Mouse (Mus musculus): ENCODE measurements at regions not wholly inside any gene's neighbourhood (a gene's known extent, or its start where the extent isn't known, plus 50 kb on each side); places are given as distances from the start of the nearest gene placed in this dataset.
A peak's percentile ranks its signal among the peaks of the same experiment; 100 is the strongest.

GRCm38 (mm10) chr13:116177781-116178180 is 131.7 kb downstream of the Isl1 start:
- no peak overlapping the region for H3K27ac ChIP-seq (replicated peaks; ENCODE audit: insufficient read depth, low read depth, low read length)
- no peaks in the 10 kb centered on the region for H3K27me3 ChIP-seq (ENCODE audit: control insufficient read depth, insufficient read depth, low read length)
- no peak overlapping the region for H3K9ac ChIP-seq (ENCODE audit: low read depth, low read length)
- DNase-seq (ENCODE audit: extremely low read depth, low read depth, low spot score) = no peak
- WGBS = 84% methylated on average over 3 of the region's 3 CpGs
- no peaks in the 10 kb centered on the region for H3K79me2 ChIP-seq (ENCODE audit: control insufficient read depth, insufficient read depth, low read length)
- H3K4me3 ChIP-seq (ENCODE audit: insufficient read depth, low read depth, low read length) = no peak overlapping the region
- no peaks in the 10 kb centered on the region for H3K36me3 ChIP-seq (ENCODE audit: control insufficient read depth, insufficient read depth, low read length)
- H3K4me1 ChIP-seq (ENCODE audit: control insufficient read depth, insufficient read depth, low read length) = no peaks in the 10 kb centered on the region; the same call in 1 of the 2 replicates
- TF ChIP-seq CTCF (IDR thresholded peaks at IDR 0.05; ENCODE audit: low read depth, low read length) = no peak
- no peak for TF ChIP-seq POLR2A (IDR thresholded peaks at IDR 0.05; ENCODE audit: extremely low read depth, insufficient read depth, low read length)

DNA sequence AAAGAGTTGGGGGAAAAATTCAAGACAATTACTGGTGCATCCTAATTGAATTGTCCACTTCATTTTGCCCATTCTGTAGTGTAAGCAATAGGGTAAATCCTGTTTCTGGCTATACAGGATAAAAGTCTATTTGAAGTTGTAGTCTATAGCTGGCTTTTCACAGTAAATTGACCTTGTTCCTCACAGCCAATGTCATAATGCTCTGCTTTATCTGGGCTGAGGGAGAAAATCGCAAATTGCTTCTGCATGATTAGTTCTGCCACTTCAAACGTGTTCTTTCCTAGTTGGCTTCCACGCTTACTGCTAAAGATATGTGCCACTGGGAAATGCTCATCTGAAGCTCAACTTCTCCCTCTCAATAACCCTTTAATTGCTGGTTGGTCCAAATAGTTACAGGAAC is 134.5 kb downstream of the Isl1 start:
- no peak overlapping the region for H3K9ac ChIP-seq (ENCODE audit: low read depth, low read length)
- no peaks in the 10 kb centered on the region for H3K36me3 ChIP-seq (ENCODE audit: control insufficient read depth, insufficient read depth, low read length)
- DNase-seq (ENCODE audit: extremely low read depth, low read depth, low spot score) = no peak
- no peak overlapping the region for H3K27ac ChIP-seq (replicated peaks; ENCODE audit: insufficient read depth, low read depth, low read length)
- no peak overlapping the region for H3K4me3 ChIP-seq (ENCODE audit: insufficient read depth, low read depth, low read length)
- H3K79me2 ChIP-seq (ENCODE audit: control insufficient read depth, insufficient read depth, low read length) = no peaks in the 10 kb centered on the region
- no peak for TF ChIP-seq POLR2A (IDR thresholded peaks at IDR 0.05; ENCODE audit: extremely low read depth, insufficient read depth, low read length)
- TF ChIP-seq CTCF (IDR thresholded peaks at IDR 0.05; ENCODE audit: low read depth, low read length) = no peak
- H3K4me1 ChIP-seq (ENCODE audit: control insufficient read depth, insufficient read depth, low read length) = no peaks in the 10 kb centered on the region; the same call in 1 of the 2 replicates
- WGBS = 38% methylated on average over 3 of the region's 3 CpGs
- no peaks in the 10 kb centered on the region for H3K27me3 ChIP-seq (ENCODE audit: control insufficient read depth, insufficient read depth, low read length)

GRCm38 (mm10) chr13:116173866-116174265 is 135.6 kb downstream of the Isl1 start:
- 32% methylated on average over 2 of the region's 2 CpGs for WGBS
- Histone ChIP-seq H3K27me3 (ENCODE audit: control insufficient read depth, insufficient read depth, low read length) (no peaks in the 10 kb centered on the region), H3K4me1 (ENCODE audit: control insufficient read depth, insufficient read depth, low read length) (no peaks in the 10 kb centered on the region; the same call in 1 of the 2 replicates), H3K27ac (replicated peaks; ENCODE audit: insufficient read depth, low read depth, low read length) (no peak overlapping the region), H3K4me3 (ENCODE audit: insufficient read depth, low read depth, low read length) (no peak overlapping the region), H3K9ac (ENCODE audit: low read depth, low read length) (no peak overlapping the region), H3K36me3 (ENCODE audit: control insufficient read depth, insufficient read depth, low read length) (no peaks in the 10 kb centered on the region), H3K79me2 (ENCODE audit: control insufficient read depth, insufficient read depth, low read length) (no peaks in the 10 kb centered on the region)
- peak; percentile 96 for DNase-seq (ENCODE audit: extremely low read depth, low read depth, low spot score)
- TF ChIP-seq POLR2A (IDR thresholded peaks at IDR 0.05; ENCODE audit: extremely low read depth, insufficient read depth, low read length) (no peak), CTCF (IDR thresholded peaks at IDR 0.05; ENCODE audit: low read depth, low read length) (no peak)

DNA sequence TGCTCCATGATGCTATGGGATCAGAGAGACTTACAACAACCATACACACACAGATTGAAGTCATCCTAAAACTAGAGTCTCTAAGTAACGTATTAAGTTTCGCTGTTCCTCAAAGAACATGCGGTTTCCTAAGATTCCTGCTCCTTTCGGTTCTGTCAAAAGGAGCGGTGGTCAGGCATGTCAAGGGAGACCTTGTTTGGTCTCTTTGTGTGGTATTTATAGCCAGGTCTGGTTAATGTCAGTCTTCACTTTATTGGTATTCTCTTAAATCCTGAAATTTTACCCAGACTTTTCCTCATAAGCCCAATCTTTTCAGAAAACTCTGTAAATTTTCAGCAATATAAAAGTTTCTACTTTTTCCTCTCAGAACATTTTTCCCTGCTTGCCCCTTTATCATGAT is 166.5 kb downstream of the Isl1 start:
- 70% methylated on average over 5 of the region's 5 CpGs for WGBS
- Histone ChIP-seq H3K79me2 (ENCODE audit: control insufficient read depth, insufficient read depth, low read length) (no peaks in the 10 kb centered on the region), H3K27me3 (ENCODE audit: control insufficient read depth, insufficient read depth, low read length) (no peaks in the 10 kb centered on the region), H3K27ac (replicated peaks; ENCODE audit: insufficient read depth, low read depth, low read length) (no peak overlapping the region), H3K36me3 (ENCODE audit: control insufficient read depth, insufficient read depth, low read length) (no peaks in the 10 kb centered on the region), H3K4me3 (ENCODE audit: insufficient read depth, low read depth, low read length) (no peak overlapping the region), H3K4me1 (ENCODE audit: control insufficient read depth, insufficient read depth, low read length) (no peaks in the 10 kb centered on the region), H3K9ac (ENCODE audit: low read depth, low read length) (no peak overlapping the region)
- TF ChIP-seq CTCF (IDR thresholded peaks at IDR 0.05; ENCODE audit: low read depth, low read length) (no peak), POLR2A (IDR thresholded peaks at IDR 0.05; ENCODE audit: extremely low read depth, insufficient read depth, low read length) (no peak)
- DNase-seq (ENCODE audit: extremely low read depth, low read depth, low spot score) = no peak

- H3K4me1 ChIP-seq (ENCODE audit: control insufficient read depth, insufficient read depth, low read length) = no peaks in the 10 kb centered on the region
- no peaks in the 10 kb centered on the region for H3K27me3 ChIP-seq (ENCODE audit: control insufficient read depth, insufficient read depth, low read length)
- H3K9ac ChIP-seq (ENCODE audit: low read depth, low read length) = no peak overlapping the region
- no peak overlapping the region for H3K4me3 ChIP-seq (ENCODE audit: insufficient read depth, low read depth, low read length)
- H3K79me2 ChIP-seq (ENCODE audit: control insufficient read depth, insufficient read depth, low read length) = no peaks in the 10 kb centered on the region
- DNase-seq (ENCODE audit: extremely low read depth, low read depth, low spot score) = no peak
- H3K27ac ChIP-seq (replicated peaks; ENCODE audit: insufficient read depth, low read depth, low read length) = no peak overlapping the region
- WGBS = 72% methylated on average over 1 of the region's 1 CpGs
- TF ChIP-seq CTCF (IDR thresholded peaks at IDR 0.05; ENCODE audit: low read depth, low read length) = no peak
- no peak for TF ChIP-seq POLR2A (IDR thresholded peaks at IDR 0.05; ENCODE audit: extremely low read depth, insufficient read depth, low read length)
- H3K36me3 ChIP-seq (ENCODE audit: control insufficient read depth, insufficient read depth, low read length) = no peaks in the 10 kb centered on the region
Observed at GRCm38 (mm10) chr13:116118664-116119063, 190.8 kb downstream of the Isl1 start.

DNA sequence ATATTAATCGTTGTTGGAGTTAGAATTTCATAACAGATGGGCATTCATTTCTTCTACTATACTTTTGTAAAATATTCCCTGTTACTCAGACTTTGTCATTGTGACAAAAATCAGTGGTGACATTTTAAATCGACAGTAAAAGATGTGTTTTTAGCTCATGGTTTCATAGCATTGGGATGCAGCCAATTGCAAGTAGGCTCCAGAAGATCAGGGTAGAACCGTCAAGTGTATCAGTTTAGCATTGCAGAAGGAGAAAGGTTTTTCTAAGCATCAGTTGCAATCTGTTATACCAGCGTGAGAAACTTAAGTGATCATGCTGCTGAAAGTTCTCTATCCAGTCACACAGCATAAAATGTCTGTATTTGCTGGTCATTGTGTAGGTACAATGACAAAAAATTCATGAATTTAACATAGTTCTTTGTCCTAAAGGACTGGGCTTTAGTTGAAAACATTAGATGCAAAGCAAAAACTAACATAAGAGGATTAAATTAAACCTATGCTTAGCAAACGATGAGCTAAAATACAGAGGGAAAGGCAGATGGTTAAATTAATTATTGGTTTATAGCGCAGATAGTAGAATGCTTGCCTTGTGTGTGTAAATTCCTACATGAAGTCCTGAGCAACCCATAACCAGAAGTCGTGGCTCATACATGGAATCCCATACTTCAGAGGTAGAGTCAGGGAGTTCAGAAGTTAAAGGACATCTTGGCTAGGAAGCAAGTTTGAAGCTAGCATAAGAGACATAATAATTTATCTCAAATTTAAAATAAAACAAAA is 198.3 kb downstream of the Isl1 start:
- no peaks in the 10 kb centered on the region for H3K36me3 ChIP-seq (ENCODE audit: control insufficient read depth, insufficient read depth, low read length)
- no peak for TF ChIP-seq CTCF (IDR thresholded peaks at IDR 0.05; ENCODE audit: low read depth, low read length)
- no peak for TF ChIP-seq POLR2A (IDR thresholded peaks at IDR 0.05; ENCODE audit: extremely low read depth, insufficient read depth, low read length)
- no peaks in the 10 kb centered on the region for H3K4me1 ChIP-seq (ENCODE audit: control insufficient read depth, insufficient read depth, low read length)
- no peaks in the 10 kb centered on the region for H3K79me2 ChIP-seq (ENCODE audit: control insufficient read depth, insufficient read depth, low read length)
- H3K27ac ChIP-seq (replicated peaks; ENCODE audit: insufficient read depth, low read depth, low read length) = no peak overlapping the region
- no peak overlapping the region for H3K4me3 ChIP-seq (ENCODE audit: insufficient read depth, low read depth, low read length)
- 74% methylated on average over 7 of the region's 7 CpGs for WGBS
- no peaks in the 10 kb centered on the region for H3K27me3 ChIP-seq (ENCODE audit: control insufficient read depth, insufficient read depth, low read length)
- DNase-seq (ENCODE audit: extremely low read depth, low read depth, low spot score) = no peak
- H3K9ac ChIP-seq (ENCODE audit: low read depth, low read length) = no peak overlapping the region
